Mouse (Mus musculus) embryonic facial prominence, embryonic 11.5 days (tissue): ENCODE results near the gene Tnnt2. TPM values are rescaled to one million over a fixed set of nuclear protein-coding genes. Genes with fewer than 3 reads are reported as not detected.

Experiments
- ATAC-seq: fragments of 200-750 bp; cut with Nextera tagmentation; replicated peaks from 2 replicates; pipeline ENCODE4 v1.8.0; 2017; ENCODE audit warnings: low read depth; ENCODE audit not compliant: insufficient number of reproducible peaks, low FRiP score, low TSS enrichment
- DNase-seq: peaks from one replicate; pipeline ENCODE4 v3.0.0-alpha.2; 2015; ENCODE audit warnings: low spot score
- H3K27ac ChIP-seq: fragments of 300-500 bp; sonication (generic); replicated peaks from 2 replicates; pipeline ENCODE4 v1.5.1; 2014; ENCODE audit warnings: mild to moderate bottlenecking, low read depth, low read length, control low read depth
- H3K27me3 ChIP-seq: fragments of 300-500 bp; sonication (generic); 2 replicates; pipeline ENCODE4 v1.6.1; 2014; ENCODE audit warnings: mild to moderate bottlenecking, low read length, moderate library complexity, mixed read lengths; ENCODE audit not compliant: control insufficient read depth, insufficient read depth
- H3K36me3 ChIP-seq: fragments of 300-500 bp; sonication (generic); replicated peaks from 2 replicates; pipeline ENCODE4 v1.6.1; 2014; ENCODE audit warnings: low read depth, mild to moderate bottlenecking, low read length, moderate library complexity, mixed read lengths; ENCODE audit not compliant: control insufficient read depth, insufficient read depth
- H3K4me1 ChIP-seq: fragments of 300-500 bp; sonication (generic); 2 replicates; pipeline ENCODE4 v1.6.1; 2014; ENCODE audit warnings: low read length, mixed read lengths; ENCODE audit not compliant: control insufficient read depth, insufficient read depth
- H3K4me2 ChIP-seq: fragments of 300-500 bp; sonication (generic); 2 replicates; pipeline ENCODE4 v1.6.1; 2014; ENCODE audit warnings: low read depth, mild to moderate bottlenecking, control low read depth, low read length, moderate library complexity
- H3K4me3 ChIP-seq: fragments of 300-500 bp; sonication (generic); 2 replicates; pipeline ENCODE4 v1.5.1; 2014; ENCODE audit warnings: low read depth, low read length, control low read depth
- H3K9ac ChIP-seq: fragments of 300-500 bp; sonication (generic); replicated peaks from 2 replicates; pipeline ENCODE4 v1.6.1; 2014; ENCODE audit warnings: mild to moderate bottlenecking, control low read depth, low read length
- H3K9me3 ChIP-seq: fragments of 300-500 bp; sonication (generic); replicated peaks from 2 replicates; pipeline ENCODE4 v1.6.1; 2016; ENCODE audit warnings: mild to moderate bottlenecking, low read length, inconsistent platforms, mixed read lengths; ENCODE audit not compliant: control insufficient read depth
- WGBS: fragments of 180-500 bp; shearing (Covaris S2); extraction: QIAGEN DNeasy Blood & Tissue Kit; methylation state at CpG from one replicate; pipeline ENCODE4 v1.1.7; 2014; 5-methylcytosine and 5-hydroxymethylcytosine counted together
- polyA plus RNA-seq: library from polyadenylated mRNA; unstranded; fragments of >200 nt; fragmentation: Nextera tagmentation; extraction: Ambion mirVana; gene quantifications from 2 replicates; pipeline ENCODE4 v1.2.1, GENCODE M21; 2014

The Tnnt2 gene
- polyA plus RNA-seq, 1 experiment from 2014 or later, result 14.1 TPM

- no peak for DNase-seq
- WGBS, result 100% methylated on average over 1 of the region's 1 CpGs
- H3K36me3 ChIP-seq, result no peaks in the 10 kb centered on the region
- no peak overlapping the region for H3K9ac ChIP-seq
- no peak overlapping the region for H3K4me2 ChIP-seq
- no peak for ATAC-seq
- no peak overlapping the region for H3K27ac ChIP-seq
- no peaks in the 10 kb centered on the region for H3K9me3 ChIP-seq
- H3K4me1 ChIP-seq, result no peaks in the 10 kb centered on the region; the same call in 1 of the 2 replicates
- H3K4me3 ChIP-seq, result no peak overlapping the region
- H3K27me3 ChIP-seq, result no peaks in the 10 kb centered on the region
These were observed 19.2 kb downstream of the Tnnt2 start for GRCm38 (mm10) chr1:135855344-135855687.

GRCm38 (mm10) chr1:135856070-135856469 lies 19.9 kb downstream of the Tnnt2 start:
- DNase-seq (no peak), ATAC-seq (no peak)
- Histone ChIP-seq H3K4me3 (no peak overlapping the region), H3K36me3 (no peaks in the 10 kb centered on the region), H3K27ac (no peak overlapping the region), H3K4me1 (no peaks in the 10 kb centered on the region; the same call in 1 of the 2 replicates), H3K4me2 (no peak overlapping the region), H3K9me3 (no peaks in the 10 kb centered on the region), H3K27me3 (no peaks in the 10 kb centered on the region), H3K9ac (no peak overlapping the region)
- 74% methylated on average over 4 of the region's 4 CpGs for WGBS

- no peak for DNase-seq
- H3K9me3 ChIP-seq, result no peaks in the 10 kb centered on the region
- ATAC-seq, result no peak
- no peaks in the 10 kb centered on the region for H3K4me1 ChIP-seq
- no peak overlapping the region for H3K27ac ChIP-seq
- H3K27me3 ChIP-seq, result no peaks in the 10 kb centered on the region
- H3K4me3 ChIP-seq, result no peak overlapping the region
- no peak overlapping the region for H3K4me2 ChIP-seq
- no peak overlapping the region for H3K9ac ChIP-seq
- WGBS, result 61% methylated on average over 11 of the region's 11 CpGs
- H3K36me3 ChIP-seq, result no peaks in the 10 kb centered on the region
These were observed 21.1 kb downstream of the Tnnt2 start for GRCm38 (mm10) chr1:135857137-135857775.

- DNase-seq (no peak), ATAC-seq (no peak)
- Histone ChIP-seq H3K4me3 (no peak overlapping the region), H3K27ac (no peak overlapping the region), H3K9ac (no peak overlapping the region), H3K27me3 (no peaks in the 10 kb centered on the region; the same call in 1 of the 2 replicates), H3K9me3 (no peaks in the 10 kb centered on the region), H3K4me2 (no peak overlapping the region), H3K36me3 (no peaks in the 10 kb centered on the region), H3K4me1 (no peaks in the 10 kb centered on the region)
- WGBS, result 89% methylated on average over 7 of the region's 7 CpGs
These were observed 22.4 kb downstream of the Tnnt2 start for GRCm38 (mm10) chr1:135858533-135858932.

- no peak overlapping the region for H3K4me3 ChIP-seq
- no peak for DNase-seq
- no peak overlapping the region for H3K27ac ChIP-seq
- H3K9me3 ChIP-seq, result no peaks in the 10 kb centered on the region
- no peak overlapping the region for H3K4me2 ChIP-seq
- no peaks in the 10 kb centered on the region for H3K4me1 ChIP-seq
- H3K27me3 ChIP-seq, result no peaks in the 10 kb centered on the region; the same call in 1 of the 2 replicates
- H3K9ac ChIP-seq, result no peak overlapping the region
- WGBS, result 66% methylated on average over 5 of the region's 5 CpGs
- H3K36me3 ChIP-seq, result no peaks in the 10 kb centered on the region
- ATAC-seq, result no peak
These were observed 24.9 kb downstream of the Tnnt2 start for GRCm38 (mm10) chr1:135861091-135861490.

GRCm38 (mm10) chr1:135861980-135862552 lies 25.9 kb downstream of the Tnnt2 start:
- H3K4me1 ChIP-seq, result no peaks in the 10 kb centered on the region
- H3K4me2 ChIP-seq, result no peak overlapping the region
- 70% methylated on average over 9 of the region's 9 CpGs for WGBS
- H3K9ac ChIP-seq, result no peak overlapping the region
- H3K36me3 ChIP-seq, result no peaks in the 10 kb centered on the region
- H3K4me3 ChIP-seq, result no peak overlapping the region
- DNase-seq (no peak), ATAC-seq (no peak)
- H3K9me3 ChIP-seq, result no peaks in the 10 kb centered on the region
- no peak overlapping the region for H3K27ac ChIP-seq
- H3K27me3 ChIP-seq, result no peaks in the 10 kb centered on the region; the same call in 1 of the 2 replicates

GRCm38 (mm10) chr1:135862561-135862960 lies 26.4 kb downstream of the Tnnt2 start:
- H3K27me3 ChIP-seq, result no peaks in the 10 kb centered on the region; the same call in 1 of the 2 replicates
- no peak overlapping the region for H3K4me3 ChIP-seq
- no peak for DNase-seq
- H3K36me3 ChIP-seq, result no peaks in the 10 kb centered on the region
- 76% methylated on average over 5 of the region's 5 CpGs for WGBS
- no peak for ATAC-seq
- no peak overlapping the region for H3K27ac ChIP-seq
- H3K9ac ChIP-seq, result no peak overlapping the region
- no peaks in the 10 kb centered on the region for H3K9me3 ChIP-seq
- no peak overlapping the region for H3K4me2 ChIP-seq
- no peaks in the 10 kb centered on the region for H3K4me1 ChIP-seq

GRCm38 (mm10) chr1:135863786-135864335 lies 27.7 kb downstream of the Tnnt2 start:
- H3K36me3 ChIP-seq, result no peaks in the 10 kb centered on the region
- H3K9ac ChIP-seq, result no peak overlapping the region
- H3K4me3 ChIP-seq, result no peak overlapping the region
- 81% methylated on average over 9 of the region's 9 CpGs for WGBS
- H3K4me1 ChIP-seq, result no peaks in the 10 kb centered on the region
- DNase-seq (no peak), ATAC-seq (no peak)
- H3K9me3 ChIP-seq, result no peaks in the 10 kb centered on the region
- no peaks in the 10 kb centered on the region; the same call in 1 of the 2 replicates for H3K27me3 ChIP-seq
- H3K4me2 ChIP-seq, result no peak overlapping the region
- H3K27ac ChIP-seq, result no peak overlapping the region
